Mouse (Mus musculus): Measurements from ENCODE around the gene Car15. TPM values are rescaled to one million over a fixed set of nuclear protein-coding genes. Genes with fewer than 3 reads are reported as not detected.

Car15 gene
- polyA plus RNA-seq, 1 experiment = 13.9 TPM

GRCm38 (mm10) chr16:17865770-17866169, 27.6 kb upstream of the Car15 start:
- Histone ChIP-seq H3K36me3 (ENCODE audit: control insufficient read depth, insufficient read depth, low read length) (no peaks in the 10 kb centered on the region), H3K4me1 (ENCODE audit: control insufficient read depth, insufficient read depth, low read length) (no peaks in the 10 kb centered on the region), H3K27me3 (ENCODE audit: control insufficient read depth, insufficient read depth, low read length) (no peaks in the 10 kb centered on the region), H3K27ac (ENCODE audit: control insufficient read depth, insufficient read depth, low read depth, low read length) (no peak overlapping the region), H3K4me3 (ENCODE audit: control insufficient read depth, low read depth, low read length) (no peak overlapping the region)
- TF ChIP-seq POLR2A (IDR thresholded peaks at IDR 0.05; ENCODE audit: control insufficient read depth, low read depth, low read length) (no peak), CTCF (IDR thresholded peaks at IDR 0.05; ENCODE audit: control insufficient read depth, insufficient read depth, insufficient replicate concordance, low read depth, low read length) (no peak)

GRCm38 (mm10) chr16:17865293-17865692, 27.1 kb upstream of the Car15 start:
- no peaks in the 10 kb centered on the region for H3K36me3 ChIP-seq (ENCODE audit: control insufficient read depth, insufficient read depth, low read length)
- no peak overlapping the region for H3K27ac ChIP-seq (ENCODE audit: control insufficient read depth, insufficient read depth, low read depth, low read length)
- no peak overlapping the region for H3K4me3 ChIP-seq (ENCODE audit: control insufficient read depth, low read depth, low read length)
- no peaks in the 10 kb centered on the region for H3K27me3 ChIP-seq (ENCODE audit: control insufficient read depth, insufficient read depth, low read length)
- H3K4me1 ChIP-seq (ENCODE audit: control insufficient read depth, insufficient read depth, low read length) = no peaks in the 10 kb centered on the region
- TF ChIP-seq POLR2A (IDR thresholded peaks at IDR 0.05; ENCODE audit: control insufficient read depth, low read depth, low read length) (no peak), CTCF (IDR thresholded peaks at IDR 0.05; ENCODE audit: control insufficient read depth, insufficient read depth, insufficient replicate concordance, low read depth, low read length) (no peak)

- Histone ChIP-seq H3K27me3 (ENCODE audit: control insufficient read depth, insufficient read depth, low read length) (no peaks in the 10 kb centered on the region), H3K36me3 (ENCODE audit: control insufficient read depth, insufficient read depth, low read length) (peaks cover 3% of the 10 kb centered on the region; the same call in 1 of the 2 replicates)
Observed at GRCm38 (mm10) chr16:17858592-17858991, 20.4 kb upstream of the Car15 start.

GRCm38 (mm10) chr16:17857157-17857556, 19.0 kb upstream of the Car15 start:
- H3K36me3 ChIP-seq (ENCODE audit: control insufficient read depth, insufficient read depth, low read length) = peaks cover 3% of the 10 kb centered on the region; the same call in 1 of the 2 replicates
- no peaks in the 10 kb centered on the region for H3K4me1 ChIP-seq (ENCODE audit: control insufficient read depth, insufficient read depth, low read length)
- no peak overlapping the region for H3K27ac ChIP-seq (ENCODE audit: control insufficient read depth, insufficient read depth, low read depth, low read length)
- H3K27me3 ChIP-seq (ENCODE audit: control insufficient read depth, insufficient read depth, low read length) = no peaks in the 10 kb centered on the region
- TF ChIP-seq POLR2A (IDR thresholded peaks at IDR 0.05; ENCODE audit: control insufficient read depth, low read depth, low read length) (no peak), CTCF (IDR thresholded peaks at IDR 0.05; ENCODE audit: control insufficient read depth, insufficient read depth, insufficient replicate concordance, low read depth, low read length) (no peak)
- no peak overlapping the region for H3K4me3 ChIP-seq (ENCODE audit: control insufficient read depth, low read depth, low read length)

More at GRCm38 (mm10) chr16:17858592-17858991, 20.4 kb upstream of the Car15 start:
- H3K4me1 ChIP-seq (ENCODE audit: control insufficient read depth, insufficient read depth, low read length) = no peaks in the 10 kb centered on the region
- H3K27ac ChIP-seq (ENCODE audit: control insufficient read depth, insufficient read depth, low read depth, low read length) = no peak overlapping the region
- peak; percentile 32; the same call in 1 of the 2 replicates for TF ChIP-seq CTCF (IDR thresholded peaks at IDR 0.05; ENCODE audit: control insufficient read depth, insufficient read depth, insufficient replicate concordance, low read depth, low read length)
- TF ChIP-seq POLR2A (IDR thresholded peaks at IDR 0.05; ENCODE audit: control insufficient read depth, low read depth, low read length) = no peak
- H3K4me3 ChIP-seq (ENCODE audit: control insufficient read depth, low read depth, low read length) = peak overlapping the region; percentile 79

- Histone ChIP-seq H3K4me1 (ENCODE audit: control insufficient read depth, insufficient read depth, low read length) (no peaks in the 10 kb centered on the region), H3K4me3 (ENCODE audit: control insufficient read depth, low read depth, low read length) (no peak overlapping the region), H3K27ac (ENCODE audit: control insufficient read depth, insufficient read depth, low read depth, low read length) (no peak overlapping the region), H3K36me3 (ENCODE audit: control insufficient read depth, insufficient read depth, low read length) (peaks cover 3% of the 10 kb centered on the region; the same call in 1 of the 2 replicates), H3K27me3 (ENCODE audit: control insufficient read depth, insufficient read depth, low read length) (no peaks in the 10 kb centered on the region)
- TF ChIP-seq POLR2A (IDR thresholded peaks at IDR 0.05; ENCODE audit: control insufficient read depth, low read depth, low read length) (no peak), CTCF (IDR thresholded peaks at IDR 0.05; ENCODE audit: control insufficient read depth, insufficient read depth, insufficient replicate concordance, low read depth, low read length) (no peak)
Observed at GRCm38 (mm10) chr16:17853263-17853662, 15.1 kb upstream of the Car15 start.

GRCm38 (mm10) chr16:17851860-17852259, 13.7 kb upstream of the Car15 start:
- Histone ChIP-seq H3K4me3 (ENCODE audit: control insufficient read depth, low read depth, low read length) (no peak overlapping the region), H3K27me3 (ENCODE audit: control insufficient read depth, insufficient read depth, low read length) (no peaks in the 10 kb centered on the region), H3K4me1 (ENCODE audit: control insufficient read depth, insufficient read depth, low read length) (no peaks in the 10 kb centered on the region), H3K27ac (ENCODE audit: control insufficient read depth, insufficient read depth, low read depth, low read length) (no peak overlapping the region), H3K36me3 (ENCODE audit: control insufficient read depth, insufficient read depth, low read length) (peaks cover 2% of the 10 kb centered on the region; the same call in 1 of the 2 replicates)
- TF ChIP-seq POLR2A (IDR thresholded peaks at IDR 0.05; ENCODE audit: control insufficient read depth, low read depth, low read length) (no peak), CTCF (IDR thresholded peaks at IDR 0.05; ENCODE audit: control insufficient read depth, insufficient read depth, insufficient replicate concordance, low read depth, low read length) (no peak)

GRCm38 (mm10) chr16:17851331-17851730, 13.2 kb upstream of the Car15 start:
- H3K27ac ChIP-seq (ENCODE audit: control insufficient read depth, insufficient read depth, low read depth, low read length) = no peak overlapping the region
- peaks cover 2% of the 10 kb centered on the region; the same call in 1 of the 2 replicates for H3K36me3 ChIP-seq (ENCODE audit: control insufficient read depth, insufficient read depth, low read length)
- H3K27me3 ChIP-seq (ENCODE audit: control insufficient read depth, insufficient read depth, low read length) = no peaks in the 10 kb centered on the region
- no peak for TF ChIP-seq CTCF (IDR thresholded peaks at IDR 0.05; ENCODE audit: control insufficient read depth, insufficient read depth, insufficient replicate concordance, low read depth, low read length)
- no peak for TF ChIP-seq POLR2A (IDR thresholded peaks at IDR 0.05; ENCODE audit: control insufficient read depth, low read depth, low read length)
- no peak overlapping the region for H3K4me3 ChIP-seq (ENCODE audit: control insufficient read depth, low read depth, low read length)
- no peaks in the 10 kb centered on the region for H3K4me1 ChIP-seq (ENCODE audit: control insufficient read depth, insufficient read depth, low read length)
